Mouse (Mus musculus): ENCODE results near the gene Wsb2. TPM values are rescaled to one million over a fixed set of nuclear protein-coding genes. Genes with fewer than 3 reads are reported as not detected.
"Not testable (repeated sequence)": the region's sequence is repeated elsewhere in the genome, so short reads cannot be mapped to it uniquely, and the experiment has no call there.

The Wsb2 gene
- total RNA-seq (2021), result 100 to 1,000 TPM; 124 to 127 TPM

- DNase-seq, result peak; percentile 90
Observed at GRCm38 (mm10) chr5:117357129-117357477, at the start of gene Wsb2. Wsb2 (plus strand) TSS chr5:117357304.

- DNase-seq, result peak; percentile 84
Observed at GRCm38 (mm10) chr5:117307699-117308098, 49.4 kb upstream of the Wsb2 start.

- peak; percentile 61 for DNase-seq
Observed at GRCm38 (mm10) chr5:117313420-117313819, 43.7 kb upstream of the Wsb2 start.

- no peak for DNase-seq
Observed at GRCm38 (mm10) chr5:117313909-117314308, 43.2 kb upstream of the Wsb2 start.

- DNase-seq, result no peak
Observed at GRCm38 (mm10) chr5:117314587-117315428, 42.3 kb upstream of the Wsb2 start.

GRCm38 (mm10) chr5:117318741-117319629 is 38.1 kb upstream of the Wsb2 start, which contains the start of gene Vsig10:
Vsig10 (plus strand) TSS chr5:117319083.
- peak; percentile 75 for DNase-seq

- no peak for DNase-seq
Observed at GRCm38 (mm10) chr5:117323751-117324150, 33.4 kb upstream of the Wsb2 start.

GRCm38 (mm10) chr5:117326408-117326807 is 30.7 kb upstream of the Wsb2 start:
- DNase-seq, result no peak

- DNase-seq, result no peak
Observed at GRCm38 (mm10) chr5:117330457-117330856, 26.6 kb upstream of the Wsb2 start.

GRCm38 (mm10) chr5:117337999-117338398 is 19.1 kb upstream of the Wsb2 start:
- DNase-seq, result no peak

- DNase-seq, result no peak
Observed at GRCm38 (mm10) chr5:117338503-117338902, 18.6 kb upstream of the Wsb2 start.

- DNase-seq, result no peak
Observed at GRCm38 (mm10) chr5:117340081-117340480, 17.0 kb upstream of the Wsb2 start.

- DNase-seq, result no peak
Observed at GRCm38 (mm10) chr5:117341896-117342295, 15.2 kb upstream of the Wsb2 start.

- not testable (repeated sequence) for DNase-seq
Observed at GRCm38 (mm10) chr5:117344496-117344895, 12.6 kb upstream of the Wsb2 start.

GRCm38 (mm10) chr5:117345432-117345976 is 11.6 kb upstream of the Wsb2 start:
- DNase-seq, result no peak

GRCm38 (mm10) chr5:117346281-117346680 is 10.8 kb upstream of the Wsb2 start:
- no peak for DNase-seq

GRCm38 (mm10) chr5:117347011-117347410 is 10.1 kb upstream of the Wsb2 start:
- no peak for DNase-seq

GRCm38 (mm10) chr5:117347838-117348237 is 9.3 kb upstream of the Wsb2 start:
- no peak for DNase-seq

- peak; percentile 72 for DNase-seq
Observed at GRCm38 (mm10) chr5:117348279-117348678, 8.8 kb upstream of the Wsb2 start.

- no peak for DNase-seq
Observed at GRCm38 (mm10) chr5:117354121-117354520, 3.0 kb upstream of the Wsb2 start.

- no peak for DNase-seq
Observed at GRCm38 (mm10) chr5:117355648-117356303, 1.3 kb upstream of the Wsb2 start.

- peak; percentile 79 for DNase-seq
Observed at GRCm38 (mm10) chr5:117356365-117357128, 557 bp upstream of the Wsb2 start.

Data from heart, postnatal 4 days (tissue).